Comparison of ENCODE assay signal across 21 mouse cellular contexts in the genomic region with DNA sequence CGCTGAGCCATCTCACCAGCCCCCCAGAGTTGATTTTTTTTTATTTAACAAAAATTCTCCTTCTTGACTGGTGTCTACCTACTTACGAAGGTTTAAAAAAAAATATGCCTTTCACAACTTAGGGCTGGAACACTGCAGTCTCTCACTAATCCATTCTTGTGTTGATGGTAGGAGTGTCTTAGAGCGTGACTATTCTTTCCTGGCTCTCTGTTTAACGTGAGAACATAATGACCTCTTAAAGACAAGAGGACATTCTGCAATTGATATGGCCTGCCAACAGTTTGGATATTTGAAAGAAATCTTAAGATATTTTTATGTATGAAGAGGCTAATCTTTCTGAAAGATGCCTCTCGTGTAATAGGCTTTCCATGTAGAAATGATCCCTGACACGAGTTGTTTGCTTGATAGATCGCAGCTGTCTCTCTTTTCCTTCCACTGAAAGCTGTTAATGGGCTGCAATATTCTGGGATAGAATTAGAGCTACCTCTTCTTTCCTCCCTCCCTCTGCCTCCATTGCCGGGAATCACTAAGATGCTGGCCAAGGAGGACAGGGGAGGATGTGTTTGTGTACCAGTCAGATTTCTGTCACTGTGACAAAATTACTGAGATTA.
A peak's percentile ranks its signal among the peaks of the same experiment; 100 is the strongest.
DNase-seq lines count a peak whose midpoint lies in the region; TF ChIP-seq lines count a peak whose summit lies in the region.
"Had no signal": no experiment of that assay in that cellular context is flagged by ENCODE, and none has a peak within 500 bp of the region (broad histone marks: within the 10 kb centered on the region; RNA-seq: fewer than 3 reads in every experiment).

No protein-coding gene starts in this region.

- no peak for TF ChIP-seq CTCF in kidney, adult 2 months (conservative IDR thresholded peaks at IDR 0.05; ENCODE audit: insufficient read depth, insufficient read length, low read depth, low read length)

- H3K4me1 ChIP-seq in kidney, adult 2 months (ENCODE audit: control insufficient read depth, insufficient read depth, low read length): no peaks in the 10 kb centered on the region
- H3K4me1 ChIP-seq: embryonic facial prominence, embryonic 12.5 days; forebrain, embryonic 15.5 days; heart, embryonic 15.5 days; hindbrain, embryonic 13.5 days had no signal

- WGBS in kidney, adult 2 months: 56% methylated on average over 8 of the region's 8 CpGs

- peak; percentile 5 for DNase-seq in kidney, adult 2 months
- DNase-seq in kidney, adult 18-20 months: no peak
- DNase-seq in kidney, postnatal 14 days: peak; percentile 20
- no peak for DNase-seq in kidney, postnatal 25 days
- DNase-seq in brain, adult 2 months (ENCODE audit: low read depth, low spot score): peak; percentile 18
- peak; percentile 46 for DNase-seq in lung, postnatal 36 days
- DNase-seq in cerebellum, adult 9-11 months: no peak
- DNase-seq: adrenal gland, adult 8-10 months; adrenal gland, postnatal 36 days; B cell, adult 2 months; cerebellum, adult 11 months; cerebellum, adult 8-10 months; cerebellum, postnatal 25 days; gastrocnemius, postnatal 14 days; heart, adult 2 months; heart, postnatal 14 days had no signal

- H3K27ac ChIP-seq in kidney, adult 2 months (ENCODE audit: insufficient read depth, low read depth, low read length): no peak overlapping the region
- H3K27ac ChIP-seq: embryonic facial prominence, embryonic 12.5 days; forebrain, embryonic 15.5 days; heart, adult 2 months; heart, embryonic 15.5 days; hindbrain, embryonic 13.5 days had no signal

- TF ChIP-seq POLR2A in kidney, adult 2 months (IDR thresholded peaks at IDR 0.05; ENCODE audit: low read depth, low read length): no peak

- no peaks in the 10 kb centered on the region for H3K27me3 ChIP-seq in kidney, adult 2 months (replicated peaks; ENCODE audit: control insufficient read depth, insufficient read depth, low read length)
- H3K27me3 ChIP-seq: embryonic facial prominence, embryonic 12.5 days; forebrain, embryonic 15.5 days; heart, embryonic 15.5 days; hindbrain, embryonic 13.5 days had no signal

- H3K4me3 ChIP-seq in kidney, adult 2 months (ENCODE audit: insufficient read depth, low read depth, low read length): no peak overlapping the region
- H3K4me3 ChIP-seq: embryonic facial prominence, embryonic 12.5 days; forebrain, embryonic 15.5 days; heart, adult 2 months; heart, embryonic 15.5 days; hindbrain, embryonic 13.5 days had no signal

- no peaks in the 10 kb centered on the region for H3K36me3 ChIP-seq in kidney, adult 2 months (ENCODE audit: control insufficient read depth, insufficient read depth, low read length)
- H3K36me3 ChIP-seq: embryonic facial prominence, embryonic 12.5 days; forebrain, embryonic 15.5 days; G1E; heart, embryonic 15.5 days; hindbrain, embryonic 13.5 days had no signal

Comparison
In these comparisons a context has a peak if more than half of its experiments do, and no peak if none do; other contexts are left out.
1. DNase-seq: peak in kidney, adult 2 months (single experiment), kidney, postnatal 14 days (single experiment), brain, adult 2 months (single experiment) and lung, postnatal 36 days (single experiment); none in kidney, adult 18-20 months (single experiment), kidney, postnatal 25 days (0 of 2) and cerebellum, adult 9-11 months (single experiment).